Mouse (Mus musculus) MEL (cell line): ENCODE results near the gene Dop1a.
A peak's percentile ranks its signal among the peaks of the same experiment; 100 is the strongest.

Experiments used
- CHD2 ChIP-seq: IDR thresholded peaks from 2 replicates; pipeline ENCODE4 v1.6.1; 2011; ENCODE audit warnings: low read length, improper control_type of control experiment
- CTCF ChIP-seq, 3 experiments: IDR thresholded peaks in 2 of 3; conservative IDR thresholded peaks in 1 of 3; 2 replicates each; pipeline ENCODE4 v1.5.1; 2011 to 2012; ENCODE audit warnings: low read length in 3 of 3, low read depth in 2 of 3, mild to moderate bottlenecking in 2 of 3, improper control_type of control experiment in 1 of 3, inconsistent platforms in 1 of 3, mixed read lengths in 1 of 3, moderate library complexity in 1 of 3; ENCODE audit not compliant: control insufficient read depth in 1 of 3, insufficient read depth in 1 of 3, poor library complexity in 1 of 3, severe bottlenecking in 1 of 3
- EP300 ChIP-seq, 2 experiments: IDR thresholded peaks; 2 replicates each; pipeline ENCODE4 v1.6.1; 2011; ENCODE audit warnings: improper control_type of control experiment in 2 of 2, low read length in 2 of 2, low read depth in 1 of 2, mild to moderate bottlenecking in 1 of 2
- HCFC1 ChIP-seq: IDR thresholded peaks from 2 replicates; pipeline ENCODE4 v1.6.1; 2012; ENCODE audit warnings: low read depth, mild to moderate bottlenecking, inconsistent platforms, low read length, improper control_type of control experiment, moderate library complexity
- MAX ChIP-seq: IDR thresholded peaks from 2 replicates; pipeline ENCODE4 v1.6.1; 2011; ENCODE audit warnings: low read length, improper control_type of control experiment
- MXI1 ChIP-seq: IDR thresholded peaks from 2 replicates; pipeline ENCODE4 v1.6.1; 2011; ENCODE audit warnings: mild to moderate bottlenecking, low read depth, low read length, improper control_type of control experiment
- NELFE ChIP-seq: IDR thresholded peaks from 2 replicates; pipeline ENCODE4 v1.6.1; 2011; ENCODE audit warnings: low read depth, low read length, improper control_type of control experiment
- RAD21 ChIP-seq: IDR thresholded peaks from 2 replicates; pipeline ENCODE4 v1.6.1; 2011; ENCODE audit warnings: mild to moderate bottlenecking, low read depth, low read length, improper control_type of control experiment
- UBTF ChIP-seq: IDR thresholded peaks from 2 replicates; pipeline ENCODE4 v1.6.1; 2012; ENCODE audit warnings: low read depth, mild to moderate bottlenecking, inconsistent platforms, low read length, improper control_type of control experiment, moderate library complexity, borderline replicate concordance; ENCODE audit not compliant: insufficient read depth
- USF2 ChIP-seq, 2 experiments: IDR thresholded peaks; 2 replicates each; pipeline ENCODE4 v1.6.1; 2011 to 2012; ENCODE audit warnings: improper control_type of control experiment in 2 of 2, low read length in 2 of 2, borderline replicate concordance in 1 of 2, inconsistent platforms in 1 of 2, low read depth in 1 of 2, mild to moderate bottlenecking in 1 of 2; ENCODE audit not compliant: insufficient read depth in 1 of 2
- ZKSCAN1 ChIP-seq: IDR thresholded peaks from 2 replicates; pipeline ENCODE4 v1.6.1; 2012; ENCODE audit warnings: low read depth, mild to moderate bottlenecking, inconsistent platforms, low read length, improper control_type of control experiment, moderate library complexity
- ZMIZ1 ChIP-seq: IDR thresholded peaks from 2 replicates; pipeline ENCODE4 v1.6.1; 2012; ENCODE audit warnings: low read depth, mild to moderate bottlenecking, inconsistent platforms, low read length, improper control_type of control experiment, moderate library complexity

DNA sequence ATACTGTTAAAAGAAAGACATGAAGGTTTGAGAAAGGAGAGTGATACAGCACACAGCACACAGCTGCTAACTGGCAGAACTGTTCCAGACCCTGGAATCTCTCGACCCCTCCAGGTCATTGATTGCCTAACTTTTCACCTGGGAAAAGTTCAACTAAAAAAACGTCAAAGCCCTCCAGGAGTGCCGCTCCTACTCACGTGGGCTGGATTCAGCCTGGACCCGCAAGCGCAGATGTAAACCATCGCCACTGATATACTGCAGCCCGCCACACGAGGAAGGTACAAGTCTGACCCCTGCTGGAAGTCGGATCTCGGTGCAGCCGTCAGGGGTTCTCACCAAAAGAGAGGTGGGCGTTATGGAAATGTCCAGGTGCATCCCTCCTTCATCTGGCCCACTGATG is 15.3 kb upstream of the Dop1a start:
- TF ChIP-seq USF2 (IDR thresholded peaks at IDR 0.05; ENCODE audit: borderline replicate concordance in 1 of 2, insufficient read depth in 1 of 2, low read depth in 1 of 2, low read length in 2 of 2), result no peak
- TF ChIP-seq MXI1, result peak; percentile 53; the same call in 1 of the 2 replicates
- no peak for TF ChIP-seq EP300 (IDR thresholded peaks at IDR 0.05; ENCODE audit: low read depth in 1 of 2, low read length in 2 of 2)
- TF ChIP-seq CTCF (IDR thresholded peaks at IDR 0.05 in 2 of 3, conservative IDR thresholded peaks at IDR 0.05 in 1 of 3; ENCODE audit: control insufficient read depth in 1 of 3, insufficient read depth in 1 of 3, low read depth in 2 of 3, low read length in 3 of 3, poor library complexity in 1 of 3, severe bottlenecking in 1 of 3), result peak; percentile 59 to 76 (median 69)
- TF ChIP-seq HCFC1, result no peak
- TF ChIP-seq UBTF, result no peak
- peak; percentile 73 for TF ChIP-seq RAD21
- no peak for TF ChIP-seq NELFE
- TF ChIP-seq MAX, result no peak
- TF ChIP-seq ZMIZ1, result no peak
- no peak for TF ChIP-seq ZKSCAN1
- TF ChIP-seq CHD2, result no peak
